ENCODE assay signal across 11 mouse cellular contexts in the genomic region with DNA sequence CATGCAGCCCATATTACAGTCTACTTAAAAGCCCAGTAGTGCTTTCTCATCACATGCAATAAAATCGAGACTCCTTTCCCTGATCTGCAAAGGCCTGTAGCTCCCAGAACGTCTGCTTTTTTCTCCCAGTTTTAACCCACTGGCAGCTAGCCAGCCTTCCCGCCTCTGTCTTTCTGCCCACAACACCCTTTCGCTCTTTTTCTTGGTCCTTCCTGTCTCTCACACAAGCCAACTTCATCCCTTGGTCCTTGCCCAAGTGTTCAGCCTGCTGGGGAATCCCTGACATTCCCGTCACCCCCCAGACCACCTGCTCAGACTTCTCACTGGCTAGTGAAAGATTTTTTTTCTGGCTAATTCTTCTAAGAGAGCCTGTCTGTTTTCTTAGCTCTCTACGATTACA. TPM values are rescaled to one million over a fixed set of nuclear protein-coding genes. Genes with fewer than 3 reads are reported as not detected.
DNase-seq lines count a peak whose midpoint lies in the region; ATAC-seq lines count a peak whose summit lies in the region.
"Had no signal": no experiment of that assay in that cellular context is flagged by ENCODE, and none has a peak within 500 bp of the region (broad histone marks: within the 10 kb centered on the region; RNA-seq: fewer than 3 reads in every experiment).

No protein-coding gene starts in this region.

- H3K9me3 ChIP-seq in intestine, embryonic 15.5 days, result no peaks in the 10 kb centered on the region

- peaks cover 20% of the 10 kb centered on the region for H3K4me1 ChIP-seq in intestine, embryonic 15.5 days (replicated peaks)

- ATAC-seq in intestine, embryonic 15.5 days, result no peak

- no peak overlapping the region for H3K4me2 ChIP-seq in intestine, embryonic 15.5 days (replicated peaks)

- DNase-seq in heart, postnatal 4 days, result peak; percentile 55
- DNase-seq in heart, adult 9 months (ENCODE audit: low spot score in 2 of 2), result no peak
- DNase-seq in testis, postnatal 10 days (ENCODE audit: low spot score), result peak; percentile 67
- no peak for DNase-seq in testis, postnatal 14 days (ENCODE audit: low spot score)
- DNase-seq in left cerebral cortex, postnatal 10 days (ENCODE audit: extremely low spot score in 1 of 2, low spot score in 2 of 2), result peak; percentile 65 to 77
- no peak for DNase-seq in adrenal gland, adult (ENCODE audit: inconsistent age in 2 of 2, low spot score in 1 of 2)
- no peak for DNase-seq in adrenal gland, adult 18-20 months (ENCODE audit: low spot score in 2 of 2)
- DNase-seq: spleen, adult 18-20 months had no signal

- 42% methylated on average over 6 of the region's 6 CpGs for WGBS in intestine, embryonic 15.5 days

- intact Hi-C loops in left cerebral cortex, postnatal 10 days (cut with DNase I), result loop anchor here (5.0 kb wide), 1 partner anchor 49 kb away; no protein-coding TSS in a partner anchor

- no peak overlapping the region for H3K27ac ChIP-seq in intestine, embryonic 15.5 days

- no peaks in the 10 kb centered on the region for H3K27me3 ChIP-seq in intestine, embryonic 15.5 days (replicated peaks)

- H3K9ac ChIP-seq in intestine, embryonic 15.5 days, result no peak overlapping the region

- no peak overlapping the region for H3K4me3 ChIP-seq in intestine, embryonic 15.5 days (replicated peaks)

- no peaks in the 10 kb centered on the region for H3K36me3 ChIP-seq in intestine, embryonic 15.5 days

RNA-seq across cellular contexts. Expression of a gene that starts 15.9 kb away (rescaled TPM):
- 1 to 10 TPM; 2.9 to 3.8 TPM for total RNA-seq in heart, postnatal 4 days (2021)
- 10 to 100 TPM; 26.6 to 27.2 TPM for total RNA-seq in left cerebral cortex, postnatal 10 days (2021)
- 3.8 and 4.4 TPM in 2 replicates for polyA plus RNA-seq in intestine, embryonic 15.5 days (2015; fragmentation: Nextera tagmentation; extraction: Ambion mirVana)
- 1 to 10 TPM; 6.1 to 7.4 TPM for total RNA-seq in adrenal gland, adult 18-20 months (2021)

RNA-seq across cellular contexts. Expression of a gene that starts 18.4 kb away (rescaled TPM):
- total RNA-seq in heart, postnatal 4 days (2021), result 10 to 100 TPM; 12.2 to 13.2 TPM
- total RNA-seq in left cerebral cortex, postnatal 10 days (2021), result 10 to 100 TPM; 31.4 to 31.5 TPM
- 19.0 and 19.4 TPM in 2 replicates for polyA plus RNA-seq in intestine, embryonic 15.5 days (2015; fragmentation: Nextera tagmentation; extraction: Ambion mirVana)
- 10 to 100 TPM; 10.9 to 12.0 TPM for total RNA-seq in adrenal gland, adult 18-20 months (2021)

RNA-seq across cellular contexts. Expression of a gene that starts 30.2 kb away (rescaled TPM):
- total RNA-seq in heart, postnatal 4 days (2021), result 1 to 10 TPM; 3.3 to 5.6 TPM
- 10 to 100 TPM; 14.6 to 18.0 TPM for total RNA-seq in left cerebral cortex, postnatal 10 days (2021)
- polyA plus RNA-seq in intestine, embryonic 15.5 days (2015; fragmentation: Nextera tagmentation; extraction: Ambion mirVana), result 71.9 and 73.9 TPM in 2 replicates
- 10 to 100 TPM; 25.8 to 29.4 TPM for total RNA-seq in adrenal gland, adult 18-20 months (2021)

RNA-seq across cellular contexts. Expression of a gene that starts 40.5 kb away (rescaled TPM):
- total RNA-seq in heart, postnatal 4 days (2021), result under 1 TPM; 0.10 to 0.16 TPM
- total RNA-seq in left cerebral cortex, postnatal 10 days (2021), result 100 to 1,000 TPM; 368 to 375 TPM
- polyA plus RNA-seq in intestine, embryonic 15.5 days (2015; fragmentation: Nextera tagmentation; extraction: Ambion mirVana), result 1.6 and 1.7 TPM in 2 replicates
- 1 to 10 TPM; 3.0 TPM for total RNA-seq in adrenal gland, adult 18-20 months (2021)
- total RNA-seq: liver, adult 2 months; MEL had no signal
- polyA plus RNA-seq: liver, adult 2 months had no signal

Comparison
In these comparisons a context has a peak if more than half of its experiments do, and no peak if none do; other contexts are left out.
1. DNase-seq: peak in heart, postnatal 4 days (single experiment), testis, postnatal 10 days (single experiment) and left cerebral cortex, postnatal 10 days (2 of 2); none in heart, adult 9 months (0 of 2), testis, postnatal 14 days (single experiment), adrenal gland, adult (0 of 2) and adrenal gland, adult 18-20 months (0 of 2).